Mouse (Mus musculus) cerebellum, postnatal 14 days (tissue): ENCODE measurements at regions not wholly inside any gene's neighbourhood (a gene's known extent, or its start where the extent isn't known, plus 50 kb on each side); places are given as distances from the start of the nearest gene placed in this dataset.
"Not testable (repeated sequence)": the region's sequence is repeated elsewhere in the genome, so short reads cannot be mapped to it uniquely, and the experiment has no call there.

Experiments used
- DNase-seq, 2 experiments: peaks; one replicate each; pipeline ENCODE4 v3.0.0; 2021; ENCODE audit warnings: mixed read lengths in 2 of 2

DNA sequence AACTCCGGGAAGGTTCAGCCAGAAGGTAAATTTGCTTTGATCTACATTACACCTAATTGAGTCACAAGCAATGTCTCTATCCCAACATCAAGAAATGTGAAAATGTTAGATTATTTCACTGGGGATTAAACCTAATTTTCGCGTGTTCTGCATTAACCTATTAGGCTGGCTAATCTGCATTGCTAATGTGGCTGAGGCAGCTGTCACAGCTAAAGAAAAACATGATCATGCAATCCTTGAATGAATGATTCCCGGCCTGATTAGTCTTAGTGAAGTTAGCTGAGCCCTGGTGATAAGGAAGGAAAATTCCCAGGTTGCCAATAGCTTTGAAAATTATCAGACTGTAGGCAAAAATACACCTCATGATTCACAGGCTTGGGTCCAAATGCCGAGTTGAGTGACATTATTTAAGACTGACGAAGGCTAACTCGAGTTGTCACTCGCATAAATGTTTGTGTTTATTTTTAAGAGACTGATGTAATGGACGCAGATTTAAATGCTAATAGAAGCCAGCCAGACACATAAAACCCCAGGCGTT is 131.5 kb upstream of the Kiz start:
- no peak for DNase-seq

DNA sequence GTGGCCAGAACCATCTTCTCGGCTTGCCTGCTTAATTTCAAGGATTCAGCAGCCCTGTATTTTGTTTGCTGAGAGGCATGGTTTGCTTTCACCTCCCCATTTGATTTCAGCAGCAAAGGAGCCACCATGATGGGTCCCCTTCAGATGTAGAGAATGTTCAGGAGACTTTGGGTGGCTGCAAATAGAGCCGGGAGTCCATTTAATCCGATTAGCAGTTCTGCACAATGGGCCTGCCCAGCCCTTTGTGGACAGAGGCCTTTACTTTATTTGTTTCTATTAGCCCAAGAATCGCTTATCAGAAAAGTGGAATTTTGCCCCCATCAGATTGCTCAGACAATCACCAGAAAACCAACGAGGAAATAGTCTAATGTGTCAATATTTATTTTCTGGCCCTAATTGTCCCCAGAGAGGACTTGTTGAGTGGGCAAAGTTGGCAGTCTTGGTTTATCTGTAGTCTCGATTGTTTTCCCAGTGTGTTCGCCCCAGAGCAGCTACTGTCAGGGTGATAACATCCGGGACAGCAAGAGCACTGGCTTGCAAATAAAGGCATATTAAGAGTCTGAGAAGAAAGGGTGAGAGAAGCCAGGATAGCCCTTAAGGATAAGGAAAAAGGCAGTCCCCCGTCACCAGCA is 130.6 kb upstream of the Kiz start:
- no peak for DNase-seq

DNA sequence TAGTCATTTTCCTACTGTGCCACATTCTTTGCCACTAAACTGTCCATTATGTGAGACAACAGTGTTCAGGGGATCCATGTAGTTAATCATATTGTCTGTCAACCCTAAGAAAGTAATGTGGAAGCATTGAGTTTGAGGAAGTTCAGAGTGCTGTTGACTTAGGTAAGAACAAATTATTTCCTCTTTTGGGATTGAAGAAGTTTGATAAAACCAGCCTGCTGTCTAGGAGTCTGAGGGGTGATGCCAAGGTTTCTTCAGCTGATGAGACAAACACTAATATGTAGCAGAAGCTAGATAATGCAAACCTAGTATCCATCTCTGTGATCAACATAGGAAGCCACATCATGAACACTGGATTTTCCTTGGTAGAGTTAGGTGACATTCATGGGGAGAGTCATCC is 127.0 kb upstream of the Kiz start:
- DNase-seq = no peak

DNA sequence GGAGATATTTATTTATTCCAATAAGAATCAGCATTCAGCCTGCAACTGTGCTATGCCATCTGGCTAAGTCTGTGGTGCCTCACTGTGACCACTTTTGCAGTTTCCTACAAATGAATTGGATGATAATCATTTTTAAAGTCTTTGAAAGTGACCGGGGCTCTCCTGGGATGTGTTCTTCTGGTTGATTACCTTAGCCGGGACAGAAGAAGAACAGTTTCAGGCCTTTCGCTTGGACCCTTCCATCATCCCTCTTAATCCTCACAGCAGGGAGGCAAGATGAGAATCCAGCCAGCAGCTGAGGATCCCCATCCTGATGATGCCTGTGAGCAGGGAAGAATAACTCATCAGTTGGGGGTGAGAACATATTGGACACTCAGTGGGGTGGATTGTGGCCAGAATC is 124.6 kb upstream of the Kiz start:
- peak in 1 of 2 experiments; percentile 9 for DNase-seq

DNA sequence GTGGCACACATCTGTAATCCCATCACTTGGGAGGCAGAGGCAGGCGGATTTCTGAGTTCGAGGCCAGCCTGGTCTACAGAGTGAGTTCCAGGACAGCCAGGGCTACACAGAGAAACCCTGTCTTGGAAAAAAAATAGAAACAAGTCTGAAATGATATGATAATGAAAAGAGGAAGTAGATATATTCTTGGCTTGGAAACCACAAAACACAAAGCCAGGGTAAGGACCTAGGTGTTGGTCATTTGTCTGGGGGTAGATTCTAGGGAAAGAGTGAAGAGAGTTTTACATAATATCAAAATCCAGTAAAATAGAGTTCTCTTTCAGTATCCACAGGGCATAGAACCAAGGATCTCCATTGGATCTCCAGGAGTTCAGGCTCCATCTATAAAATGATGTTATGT is 122.8 kb upstream of the Kiz start:
- not testable (repeated sequence) for DNase-seq

DNA sequence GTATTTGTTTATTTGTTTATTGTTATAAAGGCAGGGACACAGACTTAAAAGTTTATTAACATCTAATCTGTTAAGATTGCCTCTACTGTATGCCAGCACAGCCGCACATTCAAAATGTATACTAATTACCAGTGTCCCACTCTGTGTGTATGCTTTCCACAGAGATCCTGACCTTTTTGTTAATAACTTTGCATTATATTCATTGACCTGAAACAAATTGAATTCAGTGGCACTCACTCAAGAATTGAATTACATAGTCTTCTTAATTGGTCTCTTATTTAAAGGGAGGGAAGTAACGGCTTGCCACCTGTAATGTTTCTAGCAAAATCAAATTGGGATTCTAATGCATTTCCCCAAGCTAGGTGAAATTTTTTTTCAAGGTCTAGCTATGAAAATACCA is 111.3 kb upstream of the Kiz start:
- DNase-seq = no peak

DNA sequence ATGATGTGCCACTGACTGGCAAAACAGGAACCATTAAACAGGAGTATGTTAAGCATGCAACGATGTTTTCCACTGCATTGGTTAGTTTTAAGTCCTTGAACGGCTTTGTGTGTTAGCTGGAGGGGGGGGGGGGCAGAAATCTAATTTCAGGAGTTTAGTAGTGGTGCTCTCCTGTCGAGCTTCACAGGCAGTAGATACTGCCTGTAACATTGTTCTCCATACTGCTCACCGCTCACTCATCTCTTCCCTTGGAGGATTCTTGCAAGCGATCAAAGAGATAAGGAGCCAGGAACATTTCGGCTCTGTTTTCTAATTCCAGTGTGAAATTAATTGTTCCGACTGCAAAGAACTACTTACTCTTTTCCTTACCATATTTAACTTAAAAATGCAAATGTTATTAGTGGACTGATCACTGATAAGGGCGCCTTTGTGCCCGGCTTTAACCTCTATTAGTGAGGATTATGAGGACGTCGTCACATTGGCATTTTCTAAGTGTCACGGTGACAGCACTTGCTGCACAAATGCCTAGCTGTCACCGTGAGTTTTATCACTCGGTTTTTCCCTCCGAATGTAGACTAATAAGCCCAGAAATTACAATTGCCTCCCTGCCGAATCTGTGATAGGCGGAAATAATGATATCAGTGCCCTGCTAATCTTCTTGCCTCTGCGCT is 110.5 kb upstream of the Kiz start:
- DNase-seq = no peak

DNA sequence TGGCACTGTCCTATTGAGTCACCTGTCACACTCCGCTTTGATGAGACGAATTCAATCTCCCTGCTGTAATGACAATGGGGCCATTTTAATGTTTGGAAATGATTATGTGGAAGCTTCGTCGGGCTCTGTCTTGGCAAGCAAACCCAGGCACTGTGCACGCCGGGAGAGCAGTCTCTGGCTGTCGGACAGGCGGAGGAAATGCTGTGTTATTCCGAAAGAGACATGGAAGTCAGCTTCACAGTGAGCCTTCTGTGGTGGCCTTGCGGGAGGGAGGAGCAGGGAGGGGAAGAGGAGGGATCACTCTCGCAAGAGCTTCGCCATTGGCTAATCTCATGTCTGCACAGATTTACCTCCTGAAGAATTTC is 110.0 kb upstream of the Kiz start:
- peak; percentile 58 to 69 for DNase-seq

DNA sequence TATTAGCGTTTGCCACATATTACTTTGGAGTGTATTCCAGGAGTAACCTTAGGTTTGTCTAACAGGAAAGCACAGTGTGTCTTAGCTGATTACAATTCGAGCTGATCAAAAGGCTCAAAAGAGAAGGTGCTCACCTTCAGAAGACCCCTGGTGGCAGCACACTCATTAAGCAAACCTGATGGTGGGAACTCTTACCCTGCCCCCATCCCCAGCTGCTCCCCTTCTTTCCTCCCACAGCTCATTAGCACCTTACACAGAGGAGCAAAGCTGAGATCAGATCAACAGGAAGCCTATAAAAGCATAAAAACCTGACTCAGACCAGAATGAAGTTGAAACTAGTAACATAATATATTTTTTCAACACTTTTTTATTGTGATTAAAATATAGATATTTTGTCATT is 101.7 kb upstream of the Kiz start:
- no peak for DNase-seq

DNA sequence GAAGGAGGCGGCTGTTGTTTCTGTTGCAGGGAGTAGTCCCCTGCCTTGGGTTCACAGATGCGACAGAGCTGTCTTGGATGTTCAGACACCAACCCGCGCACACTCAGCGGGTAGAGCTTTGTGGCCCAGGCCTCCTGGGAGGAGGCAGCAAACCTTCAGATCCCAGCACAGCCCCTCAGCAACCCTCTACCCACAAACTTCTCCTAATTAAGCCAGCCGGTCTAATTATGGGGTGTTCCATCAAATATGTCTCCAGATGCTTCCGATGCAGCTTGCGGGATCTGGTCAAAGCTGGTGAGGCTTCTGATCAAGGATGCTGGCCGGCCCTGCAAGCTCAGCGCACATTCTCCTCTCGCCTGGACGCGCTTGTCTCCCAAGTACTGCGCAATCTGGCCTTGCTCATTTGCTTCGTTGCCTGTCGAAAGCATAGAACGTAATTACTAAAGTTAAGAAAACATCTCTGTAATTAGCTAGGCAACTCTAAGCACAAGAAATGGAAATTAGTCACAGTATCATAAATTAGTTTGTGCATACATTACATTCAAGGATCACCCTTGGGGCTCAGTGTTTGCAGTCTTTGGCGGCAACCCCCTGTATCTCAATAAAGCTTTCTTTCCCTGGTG is 92.0 kb upstream of the Kiz start:
- DNase-seq = no peak

DNA sequence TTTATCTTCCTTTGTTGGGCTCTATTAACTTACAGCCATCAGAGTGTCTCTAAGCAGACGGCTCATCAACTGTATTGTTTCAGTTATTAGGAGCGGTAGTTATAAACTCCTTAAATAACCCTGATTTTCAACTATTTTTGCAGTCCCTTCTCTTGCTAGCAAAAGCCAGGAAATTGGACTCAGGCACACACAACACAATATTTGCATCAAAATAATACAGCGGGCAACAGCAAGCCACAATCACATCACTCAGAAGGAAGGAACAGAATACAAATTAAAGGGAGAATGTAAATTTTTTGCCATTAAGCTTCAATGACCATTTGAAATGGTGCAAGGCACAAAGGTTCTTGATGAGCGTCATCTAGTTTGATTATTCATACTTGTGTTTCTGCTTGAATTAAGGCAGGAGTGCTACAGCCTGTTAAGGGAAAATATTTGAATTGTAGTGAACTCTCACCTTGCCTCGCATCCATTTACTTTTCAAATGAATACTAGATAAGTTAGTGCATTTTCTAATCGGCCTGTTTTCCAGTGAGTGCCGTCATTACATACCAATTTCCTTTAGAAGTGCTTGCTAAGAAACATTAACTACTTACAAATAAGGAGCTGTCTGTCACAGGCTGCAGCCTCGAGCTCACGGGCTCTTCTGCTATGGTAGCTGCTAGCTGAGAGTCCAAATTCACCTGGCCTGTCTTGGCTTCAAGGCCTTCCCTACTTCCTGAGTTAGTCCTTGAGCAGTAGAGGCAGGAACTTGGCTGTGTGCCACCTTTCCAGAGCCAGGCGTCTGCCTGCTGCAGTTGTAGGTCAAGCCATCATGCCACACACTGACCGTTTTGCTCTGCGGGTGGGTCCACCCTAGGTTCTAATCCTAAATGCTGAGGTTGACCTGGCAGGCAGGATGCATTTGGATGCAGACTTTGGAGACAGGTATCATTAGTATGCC is 91.1 kb upstream of the Kiz start:
- peak; percentile 12 to 25 for DNase-seq

DNA sequence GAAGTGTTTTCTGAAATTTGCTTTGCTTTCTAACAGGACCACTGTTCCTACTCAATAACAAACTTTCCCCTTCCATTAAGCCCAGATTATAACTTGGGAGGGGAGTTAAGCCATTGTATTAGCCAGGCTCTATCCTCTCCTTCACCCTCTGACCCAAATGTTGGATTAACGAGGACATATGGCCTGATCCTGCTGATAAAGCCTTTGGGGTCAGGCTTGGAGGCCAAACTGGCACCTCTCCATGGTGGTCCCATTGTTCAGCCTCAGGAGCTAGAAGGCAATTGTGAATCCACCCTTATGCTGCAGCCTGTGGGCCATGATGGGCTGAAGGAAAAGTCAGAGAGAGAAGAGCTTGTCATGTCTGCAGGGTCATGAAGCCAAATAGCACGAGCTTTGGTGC is 80.8 kb upstream of the Kiz start:
- no peak for DNase-seq

DNA sequence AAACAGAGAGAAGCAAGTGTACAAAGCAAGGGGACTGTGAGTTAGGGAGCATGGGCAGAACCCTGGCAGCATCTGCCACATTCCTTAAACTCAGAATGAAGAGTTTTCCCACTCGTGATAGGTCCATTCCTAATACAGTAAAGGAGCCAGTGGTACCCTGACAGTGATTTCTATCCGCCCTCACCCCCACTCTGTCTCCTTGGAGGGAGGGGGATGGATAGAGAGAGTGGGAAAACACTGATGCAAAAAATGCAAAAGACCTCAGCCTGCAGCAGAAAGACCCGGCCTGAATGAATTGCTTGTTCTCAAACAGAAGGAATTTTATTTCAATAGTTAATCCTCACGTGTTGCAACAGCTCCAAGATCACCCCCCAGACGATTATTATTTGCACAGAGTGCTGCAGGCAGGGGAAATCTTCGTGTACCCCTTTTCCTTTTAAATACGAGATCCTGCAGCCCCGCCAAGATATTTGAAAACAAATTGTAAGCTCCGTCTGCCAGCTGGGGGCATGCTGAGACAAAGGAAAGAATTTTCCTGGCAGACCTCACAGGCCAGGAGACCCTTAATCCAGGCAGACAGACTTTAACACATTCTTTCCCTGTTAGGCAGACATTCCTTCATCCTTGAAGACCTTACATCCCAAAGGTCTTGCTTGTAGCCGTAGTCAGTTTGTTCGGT is 68.4 kb upstream of the Kiz start:
- DNase-seq = peak; percentile 6 to 13

DNA sequence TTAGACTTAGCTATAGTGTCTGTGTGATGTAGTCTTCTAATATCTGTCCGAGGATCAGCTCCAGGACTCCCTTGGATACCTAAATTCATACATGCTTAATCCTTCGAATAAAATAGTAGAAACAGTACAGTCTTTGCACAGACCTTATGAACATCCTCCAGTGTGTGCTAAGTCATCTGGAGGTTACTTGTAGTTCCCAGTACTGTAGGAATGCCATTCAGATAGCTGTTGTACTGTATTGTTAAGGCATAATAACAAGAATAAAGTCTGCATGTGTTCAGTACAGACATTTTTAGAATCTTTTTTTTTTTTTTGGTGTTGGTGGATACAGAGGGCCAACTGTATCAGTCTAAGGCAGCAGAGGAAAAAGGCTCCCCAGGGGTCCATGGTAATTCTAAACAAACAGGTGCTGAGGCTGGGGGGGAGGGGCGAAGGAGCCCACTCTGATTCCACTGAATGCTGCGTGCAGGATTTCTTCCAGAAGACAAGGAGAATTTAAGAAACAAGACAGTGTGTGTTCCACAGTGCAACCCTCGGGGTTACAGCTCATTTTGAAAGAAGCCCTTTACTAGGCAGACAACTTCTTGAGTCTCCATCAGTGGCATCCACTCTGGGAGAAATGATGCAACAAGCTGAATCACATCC is 67.7 kb upstream of the Kiz start:
- peak in 1 of 2 experiments; percentile 8 for DNase-seq

DNA sequence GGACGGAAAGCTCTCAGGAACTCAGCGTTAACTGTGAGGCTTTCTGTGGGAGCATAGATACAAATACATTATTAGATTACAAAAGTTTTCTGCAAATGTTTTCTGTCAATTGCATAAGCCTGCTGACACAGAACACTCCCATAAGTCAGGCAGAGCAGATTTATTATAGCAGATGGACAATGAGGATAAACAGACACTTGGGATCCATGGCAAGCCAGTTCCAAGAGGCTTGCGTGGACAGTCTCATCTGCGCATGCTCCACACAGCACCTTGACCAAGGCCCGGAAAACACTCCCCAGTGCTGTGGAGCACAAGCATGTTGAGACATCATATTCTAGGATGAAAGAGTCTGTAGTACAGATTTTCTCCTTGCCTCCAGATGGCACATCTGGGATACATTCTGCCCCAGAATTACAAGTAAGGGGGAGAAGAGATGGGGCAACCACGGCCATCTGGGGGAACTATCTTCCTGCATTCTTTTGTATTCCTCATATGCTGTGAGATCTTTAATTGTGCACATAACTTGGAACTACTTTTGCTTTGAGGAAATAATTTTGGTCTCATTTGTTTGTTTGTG is 62.7 kb upstream of the Kiz start:
- DNase-seq = no peak

DNA sequence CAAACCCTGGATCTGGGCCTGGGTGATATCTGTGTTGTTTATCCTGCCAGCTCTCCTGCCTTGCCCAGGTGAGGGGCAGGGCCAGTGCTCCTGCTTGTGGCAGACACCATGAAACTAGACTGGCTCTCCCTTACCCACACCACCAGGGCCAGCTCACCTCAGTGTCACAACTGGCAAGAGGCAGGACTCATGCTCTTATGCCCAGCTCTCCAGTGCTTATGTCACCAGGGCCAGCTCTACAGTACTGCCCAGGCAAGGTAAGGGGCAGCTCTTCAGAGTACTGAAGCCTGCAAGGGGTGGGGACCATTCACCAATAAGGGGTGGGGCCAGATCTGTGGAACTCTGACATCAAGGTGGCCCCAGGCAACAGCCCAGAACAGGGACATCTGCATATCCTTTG is 52.7 kb upstream of the Kiz start:
- no peak for DNase-seq
